Mouse (Mus musculus) heart, embryonic 15.5 days (tissue): Measurements from ENCODE around the gene Ptgir. TPM values are rescaled to one million over a fixed set of nuclear protein-coding genes. Genes with fewer than 3 reads are reported as not detected.
"Not testable (repeated sequence)": the region's sequence is repeated elsewhere in the genome, so short reads cannot be mapped to it uniquely, and the experiment has no call there.

Source experiments
- ATAC-seq: fragments of 200-750 bp; cut with Nextera tagmentation; replicated peaks from 2 replicates; pipeline ENCODE4 v1.8.0; 2017; ENCODE audit warnings: low read depth, moderate TSS enrichment; ENCODE audit not compliant: insufficient number of reproducible peaks, insufficient read depth, low FRiP score
- H3K27ac ChIP-seq: fragments of 300-500 bp; sonication (generic); 2 replicates; pipeline ENCODE4 v1.5.1; 2015; ENCODE audit warnings: mild to moderate bottlenecking, inconsistent platforms
- H3K27me3 ChIP-seq: fragments of 300-500 bp; sonication (generic); 2 replicates; pipeline ENCODE4 v1.6.1; 2015; ENCODE audit warnings: inconsistent platforms
- H3K36me3 ChIP-seq: fragments of 300-500 bp; sonication (generic); 2 replicates; pipeline ENCODE4 v1.6.1; 2015; ENCODE audit warnings: mild to moderate bottlenecking, inconsistent platforms
- H3K4me1 ChIP-seq: fragments of 300-500 bp; sonication (generic); replicated peaks from 2 replicates; pipeline ENCODE4 v1.6.1; 2015; ENCODE audit warnings: inconsistent platforms
- H3K4me2 ChIP-seq: fragments of 300-500 bp; sonication (generic); 2 replicates; pipeline ENCODE4 v1.6.1; 2015; ENCODE audit warnings: inconsistent platforms, mild to moderate bottlenecking, moderate library complexity
- H3K4me3 ChIP-seq: fragments of 300-500 bp; sonication (generic); 2 replicates; pipeline ENCODE4 v1.5.1; 2015; ENCODE audit warnings: mild to moderate bottlenecking, inconsistent platforms
- H3K9ac ChIP-seq: fragments of 300-500 bp; sonication (generic); 2 replicates; pipeline ENCODE4 v1.6.1; 2015; ENCODE audit warnings: mild to moderate bottlenecking, inconsistent platforms
- H3K9me3 ChIP-seq: fragments of 300-500 bp; sonication (generic); replicated peaks from 2 replicates; pipeline ENCODE4 v1.6.1; 2016; ENCODE audit warnings: inconsistent platforms
- WGBS: fragments of 180-500 bp; shearing (Covaris S2); methylation state at CpG from one replicate; pipeline ENCODE4 v1.1.7; 2015; ENCODE audit warnings: mixed read lengths; 5-methylcytosine and 5-hydroxymethylcytosine counted together
- polyA plus RNA-seq: library from polyadenylated mRNA; unstranded; fragments of >200 nt; fragmentation: Nextera tagmentation; extraction: Ambion mirVana; gene quantifications from 2 replicates; pipeline ENCODE4 v1.2.1, GENCODE M21; 2015

Gene Ptgir
- polyA plus RNA-seq, 1 experiment from 2014 or later = 0.86 TPM

DNA sequence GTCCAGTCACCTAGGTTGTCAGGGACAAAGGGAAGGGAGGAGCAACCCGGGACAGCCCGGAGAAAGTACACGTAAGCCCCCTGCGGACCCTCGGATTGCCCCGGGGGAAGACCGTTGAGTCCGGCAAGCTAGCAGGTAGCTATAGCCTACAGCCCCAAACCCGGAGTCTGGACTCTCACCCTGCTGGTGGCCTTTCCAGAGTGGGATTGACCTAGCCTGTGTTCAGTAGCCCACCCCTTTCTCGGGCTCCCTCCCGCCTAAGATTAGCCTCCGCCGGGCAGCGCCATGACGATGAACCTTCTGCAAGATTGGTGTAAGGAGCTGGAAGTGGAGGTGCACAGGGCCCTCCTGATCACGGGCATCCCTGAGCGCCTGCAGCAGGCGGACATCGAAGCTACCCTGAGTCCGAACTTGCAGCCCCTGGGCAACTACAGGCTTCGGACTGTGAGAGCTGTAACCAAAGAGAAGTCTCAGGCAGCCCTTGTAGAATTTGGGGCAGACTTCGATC lies 38.6 kb downstream of the Ptgir start:
- H3K4me2 ChIP-seq = peak overlapping the region; percentile 95
- no peak for ATAC-seq

DNA sequence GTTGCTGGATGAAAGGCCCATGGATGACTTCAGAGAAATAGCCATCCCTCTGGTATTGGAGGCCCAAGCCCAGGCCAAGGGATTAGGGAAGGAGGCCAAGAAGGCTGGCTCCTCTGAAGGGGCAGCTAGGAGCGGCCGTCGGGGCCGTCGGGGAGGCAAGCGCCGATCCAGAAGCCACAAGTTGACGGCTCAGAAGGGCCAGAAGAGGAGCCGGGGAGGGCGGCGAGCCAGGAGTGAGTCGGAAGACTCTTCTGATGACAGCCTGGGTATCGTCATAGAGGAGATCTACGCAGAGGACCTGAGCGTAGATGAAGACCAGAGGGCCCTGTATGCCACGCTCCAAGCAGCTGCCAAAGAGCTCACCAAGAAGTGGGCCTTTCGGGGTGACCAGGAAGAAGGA lies 39.1 kb downstream of the Ptgir start:
- ATAC-seq = no peak
- H3K36me3 ChIP-seq = no peaks in the 10 kb centered on the region
- H3K9me3 ChIP-seq = no peaks in the 10 kb centered on the region
- no peak overlapping the region for H3K27ac ChIP-seq
- H3K4me1 ChIP-seq = peaks cover 60% of the 10 kb centered on the region
- H3K27me3 ChIP-seq = peaks cover 45% of the 10 kb centered on the region
- WGBS = 22% methylated on average over 17 of the region's 17 CpGs
- peak overlapping the region; percentile 75; the same call in 1 of the 2 replicates for H3K9ac ChIP-seq
- H3K4me2 ChIP-seq = peak overlapping the region; percentile 95
- H3K4me3 ChIP-seq = peak overlapping the region; percentile 69

More for the DNA sequence above, 38.6 kb downstream of the Ptgir start:
- Histone ChIP-seq H3K36me3 (no peaks in the 10 kb centered on the region), H3K9ac (peak overlapping the region; percentile 75), H3K4me3 (peak overlapping the region; percentile 69), H3K27ac (peak overlapping the region; percentile 42; the same call in 1 of the 2 replicates), H3K9me3 (no peaks in the 10 kb centered on the region), H3K27me3 (peaks cover 45% of the 10 kb centered on the region), H3K4me1 (peaks cover 62% of the 10 kb centered on the region)
- WGBS = 2% methylated on average over 22 of the region's 22 CpGs

DNA sequence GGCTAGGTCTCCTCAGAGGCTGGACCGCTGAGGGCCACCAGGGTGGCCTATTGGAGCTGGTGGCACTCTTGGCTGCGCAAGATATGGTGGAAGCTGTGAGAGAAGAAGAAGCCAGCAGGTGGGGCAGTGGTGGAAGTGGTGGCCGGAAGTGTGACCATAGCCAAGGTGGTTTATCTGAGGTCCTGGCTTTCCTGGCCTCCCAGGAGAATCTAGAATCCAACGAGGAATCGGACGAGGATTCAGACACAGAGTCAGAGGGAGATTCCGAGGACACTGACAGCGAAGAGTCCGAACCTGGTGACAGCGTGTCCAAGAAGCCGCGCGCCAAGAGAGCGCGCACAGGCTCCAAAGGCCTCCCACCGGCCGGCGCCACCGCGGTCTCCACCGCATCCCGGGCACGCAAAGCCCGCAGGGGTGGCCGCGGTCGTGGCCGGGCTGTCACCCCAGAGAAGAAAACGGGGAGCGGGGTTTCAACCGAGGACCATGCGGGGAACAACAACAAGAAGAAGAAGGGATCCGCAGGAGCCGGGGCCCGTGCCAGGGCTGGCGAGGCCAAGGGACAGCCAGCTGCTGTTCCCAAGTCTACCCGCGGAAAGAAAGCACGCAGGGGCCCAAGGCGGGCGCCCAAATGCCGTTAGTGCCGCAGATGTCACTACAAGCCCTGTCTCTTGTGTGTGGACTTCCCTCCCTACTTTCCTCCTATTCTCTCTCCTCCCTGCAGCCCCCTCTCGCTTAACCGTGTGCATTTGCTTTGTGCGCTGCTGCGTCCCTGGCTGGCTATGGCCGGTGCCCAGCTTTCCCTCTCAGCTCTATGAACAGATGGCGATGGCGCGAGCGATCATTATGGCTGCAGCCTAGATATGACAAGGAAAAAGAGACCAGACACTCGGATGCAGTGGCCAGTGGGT lies 40.4 kb downstream of the Ptgir start:
- Histone ChIP-seq H3K27me3 (peaks cover 45% of the 10 kb centered on the region), H3K9ac (peak overlapping the region; percentile 59), H3K4me2 (peak overlapping the region; percentile 95), H3K36me3 (no peaks in the 10 kb centered on the region), H3K27ac (no peak overlapping the region), H3K4me3 (peak overlapping the region; percentile 50), H3K4me1 (peaks cover 59% of the 10 kb centered on the region), H3K9me3 (no peaks in the 10 kb centered on the region)
- ATAC-seq = no peak
- WGBS = 5% methylated on average over 53 of the region's 53 CpGs

DNA sequence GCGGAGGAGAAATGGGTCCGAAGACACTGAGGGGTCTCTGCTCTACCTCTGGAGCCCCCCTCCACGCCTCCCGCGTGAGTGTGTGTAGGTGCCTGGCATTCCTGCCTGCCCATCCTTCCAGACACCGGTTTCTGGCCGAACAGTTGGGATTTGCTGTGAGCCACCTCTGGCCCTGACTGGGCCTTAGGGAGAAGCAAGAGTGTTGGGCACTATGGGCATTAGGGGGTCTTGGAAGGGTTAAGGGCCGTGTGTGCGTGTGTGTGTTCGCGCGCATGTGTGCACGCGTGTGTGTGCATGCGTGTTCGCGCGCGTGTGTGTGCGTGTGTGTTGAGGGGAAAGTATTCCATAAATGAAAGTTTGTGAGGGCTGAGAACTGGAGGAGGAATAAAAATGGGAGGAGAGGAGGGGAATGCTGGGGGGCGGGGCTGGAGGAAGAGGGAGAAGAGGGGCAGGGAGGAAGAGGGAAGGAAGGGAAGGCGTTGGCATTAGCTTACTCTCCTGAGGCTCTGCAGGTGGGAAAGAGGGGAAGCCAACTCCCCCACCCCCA lies 41.1 kb downstream of the Ptgir start:
- Histone ChIP-seq H3K9me3 (no peaks in the 10 kb centered on the region), H3K27me3 (peaks cover 45% of the 10 kb centered on the region), H3K9ac (peak overlapping the region; percentile 59), H3K27ac (peak overlapping the region; percentile 61; the same call in 1 of the 2 replicates), H3K36me3 (no peaks in the 10 kb centered on the region), H3K4me1 (peaks cover 59% of the 10 kb centered on the region), H3K4me2 (peak overlapping the region; percentile 95), H3K4me3 (peak overlapping the region; percentile 50)
- WGBS = 23% methylated on average over 22 of the region's 22 CpGs
- ATAC-seq = no peak

DNA sequence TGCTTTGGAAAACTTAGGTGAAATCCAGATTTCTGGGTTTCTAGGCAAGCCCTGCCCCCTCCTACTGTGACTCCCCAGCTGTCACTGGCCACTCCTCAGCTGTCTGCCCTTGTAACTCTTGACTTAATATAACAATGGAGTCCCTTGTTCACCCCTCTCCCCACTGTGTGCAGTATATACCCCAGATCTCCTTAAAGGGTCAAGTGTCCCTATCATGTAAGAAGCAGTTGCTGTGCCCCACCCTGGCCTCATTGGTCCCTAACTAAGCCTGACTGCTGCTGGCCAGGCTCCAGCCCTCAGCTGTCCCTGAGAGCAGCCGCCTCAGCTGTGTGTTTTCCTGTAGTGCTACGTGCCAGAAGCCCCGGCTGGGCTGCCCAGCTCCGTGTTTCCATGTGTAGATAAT lies 41.7 kb downstream of the Ptgir start:
- H3K4me2 ChIP-seq = peak overlapping the region; percentile 95
- no peaks in the 10 kb centered on the region for H3K9me3 ChIP-seq
- H3K9ac ChIP-seq = no peak overlapping the region
- peaks cover 59% of the 10 kb centered on the region for H3K4me1 ChIP-seq
- H3K27me3 ChIP-seq = peaks cover 45% of the 10 kb centered on the region
- peak overlapping the region; percentile 17; the same call in 1 of the 2 replicates for H3K4me3 ChIP-seq
- 3% methylated on average over 4 of the region's 4 CpGs for WGBS
- ATAC-seq = peak; percentile 38
- peak overlapping the region; percentile 61 for H3K27ac ChIP-seq
- H3K36me3 ChIP-seq = no peaks in the 10 kb centered on the region

DNA sequence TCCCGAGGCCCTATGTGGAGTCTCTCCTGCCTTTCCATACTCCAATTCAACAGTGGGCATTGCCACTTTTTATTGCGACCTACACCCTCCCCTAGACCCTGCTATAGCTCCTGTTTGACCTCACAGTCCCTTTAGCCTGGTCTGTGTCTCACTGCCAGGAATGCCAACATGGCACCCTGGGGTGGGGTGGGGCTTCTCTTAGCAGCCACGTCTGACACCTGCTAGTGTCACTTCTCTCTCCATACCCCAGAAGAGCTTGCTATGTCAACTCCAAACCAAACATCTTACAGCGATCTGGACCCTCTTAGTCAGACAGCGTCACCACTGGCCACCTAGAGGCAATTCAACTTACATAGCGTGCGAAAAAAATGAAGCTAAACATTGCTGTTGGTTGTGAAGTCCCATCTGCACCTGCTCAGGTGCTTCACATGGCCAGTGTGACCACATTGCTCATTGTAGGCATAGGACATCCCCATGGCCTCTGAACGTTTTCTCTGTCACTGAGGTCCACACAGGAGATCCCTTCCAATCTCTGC lies 42.7 kb downstream of the Ptgir start:
- H3K9ac ChIP-seq = no peak overlapping the region
- 74% methylated on average over 8 of the region's 8 CpGs for WGBS

DNA sequence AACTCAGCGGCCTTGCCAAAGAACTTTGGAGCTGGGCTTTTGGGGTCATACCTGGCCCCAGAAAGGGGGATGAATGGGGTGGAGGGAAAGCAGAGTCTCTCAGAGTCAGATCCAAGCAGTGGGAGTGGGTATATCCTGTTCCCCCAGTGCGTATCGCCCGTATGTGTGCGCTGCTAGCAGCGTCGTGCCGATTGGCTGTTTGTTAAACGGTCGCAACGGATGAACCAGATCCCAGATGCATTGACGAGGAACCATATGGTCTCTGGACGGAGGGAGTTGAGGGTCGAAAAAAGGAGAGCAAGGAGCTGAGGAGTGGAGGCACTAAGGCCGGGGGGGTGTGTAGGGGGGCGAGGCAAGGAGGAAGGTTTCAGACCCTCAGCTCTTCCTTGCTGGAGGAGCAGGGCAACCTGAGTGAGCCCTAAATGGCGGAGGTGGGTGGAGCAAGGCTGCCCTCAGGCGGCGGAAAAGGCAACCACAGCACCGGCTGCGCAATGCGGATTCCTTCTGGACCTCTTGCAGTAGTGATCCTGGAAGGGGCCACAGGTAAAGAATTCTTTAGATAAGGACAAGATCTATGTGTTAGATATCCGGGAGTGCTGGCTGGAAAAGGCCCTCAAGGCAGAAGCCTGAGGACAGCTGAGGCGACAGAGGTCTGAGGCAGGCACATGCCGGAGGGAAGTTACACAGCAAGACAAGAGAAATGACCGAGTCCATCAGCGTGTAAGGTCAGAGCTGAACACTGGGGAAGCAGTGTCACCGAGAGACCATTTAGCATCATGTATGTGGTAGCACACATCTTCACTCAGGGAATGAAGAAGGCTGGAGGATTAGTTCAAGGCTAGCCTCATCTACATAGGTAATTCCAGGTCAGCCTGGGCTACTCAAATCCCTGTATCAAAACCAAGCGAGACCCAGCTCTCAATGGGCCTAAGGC lies 43.9 kb downstream of the Ptgir start:
- Histone ChIP-seq H3K36me3 (no peaks in the 10 kb centered on the region), H3K4me2 (peak overlapping the region; percentile 64), H3K4me1 (peaks cover 46% of the 10 kb centered on the region), H3K27me3 (peaks cover 38% of the 10 kb centered on the region), H3K27ac (no peak overlapping the region), H3K9me3 (no peaks in the 10 kb centered on the region), H3K9ac (peak overlapping the region; percentile 2; the same call in 1 of the 2 replicates), H3K4me3 (peak overlapping the region; percentile 33)
- ATAC-seq = peak; percentile 19; the same call in 1 of the 2 replicates
- 10% methylated on average over 29 of the region's 29 CpGs for WGBS

More for the DNA sequence above, 42.7 kb downstream of the Ptgir start:
- H3K4me2 ChIP-seq = no peak overlapping the region
- H3K4me3 ChIP-seq = no peak overlapping the region
- no peaks in the 10 kb centered on the region for H3K9me3 ChIP-seq
- no peaks in the 10 kb centered on the region for H3K36me3 ChIP-seq
- H3K4me1 ChIP-seq = peaks cover 58% of the 10 kb centered on the region
- ATAC-seq = no peak
- H3K27ac ChIP-seq = no peak overlapping the region
- peaks cover 45% of the 10 kb centered on the region for H3K27me3 ChIP-seq

DNA sequence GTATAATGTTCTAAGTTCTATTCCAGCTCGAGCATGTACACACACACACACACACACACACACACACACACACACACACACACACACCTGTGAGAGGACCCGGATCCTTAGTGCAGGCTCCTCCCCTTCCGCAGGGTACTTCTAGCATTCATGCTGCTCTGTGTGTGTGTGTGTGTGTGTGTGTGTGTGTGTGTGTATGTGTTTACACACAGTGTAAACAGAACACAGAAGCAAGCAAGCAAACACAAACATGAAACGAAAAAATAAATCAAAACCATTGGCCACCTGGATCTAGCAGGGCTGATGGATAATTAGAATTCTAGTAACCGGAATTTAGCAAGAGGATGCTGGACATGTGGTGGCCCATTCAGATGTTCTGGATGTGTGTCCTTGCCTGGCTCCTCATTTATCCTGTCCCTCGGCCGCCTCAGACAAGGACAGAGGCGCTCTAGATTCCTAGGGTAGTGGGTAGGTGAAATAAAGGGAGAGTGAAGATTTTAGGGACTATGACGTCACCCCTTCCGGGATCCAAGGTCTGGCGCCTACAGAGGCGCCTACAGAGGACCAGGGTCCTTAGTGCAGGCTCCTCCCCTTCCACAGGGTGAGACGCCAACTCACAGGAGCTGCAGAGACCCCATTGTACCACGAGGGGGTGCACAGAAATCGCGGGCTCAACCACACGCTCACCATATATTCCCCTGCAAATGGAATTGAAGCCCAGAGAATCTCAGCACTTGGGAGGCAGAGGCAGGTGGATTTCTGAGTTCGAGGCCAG lies 44.8 kb downstream of the Ptgir start:
- Histone ChIP-seq H3K9ac (no peak overlapping the region), H3K4me2 (no peak overlapping the region; the same call in 1 of the 2 replicates), H3K4me1 (peaks cover 40% of the 10 kb centered on the region), H3K27me3 (peaks cover 29% of the 10 kb centered on the region), H3K4me3 (no peak overlapping the region), H3K27ac (no peak overlapping the region), H3K36me3 (no peaks in the 10 kb centered on the region), H3K9me3 (no peaks in the 10 kb centered on the region)
- 23% methylated on average over 18 of the region's 18 CpGs for WGBS
- peak; percentile 47; the same call in 1 of the 2 replicates for ATAC-seq

DNA sequence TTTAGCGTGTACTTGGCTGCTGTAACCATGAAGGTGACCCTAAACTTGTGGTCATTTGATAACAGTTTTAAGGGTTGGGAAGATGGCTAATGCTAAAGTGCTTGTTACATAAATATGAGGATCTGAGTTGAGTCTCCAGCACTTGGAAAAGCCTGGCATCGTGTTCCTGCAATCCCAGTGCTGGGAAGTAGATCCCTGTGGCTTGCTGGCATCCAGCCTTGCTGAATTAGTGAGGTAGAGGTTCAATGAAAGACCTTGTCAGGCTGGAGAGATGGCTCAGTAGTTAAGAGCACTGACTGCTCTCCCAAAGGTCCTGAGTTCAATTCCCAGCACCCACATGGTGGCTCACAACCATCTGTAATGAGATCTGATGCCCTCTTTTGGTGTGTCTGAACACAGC lies 47.5 kb downstream of the Ptgir start:
- not testable (repeated sequence) for H3K4me2 ChIP-seq, ATAC-seq, H3K27ac ChIP-seq, H3K9ac ChIP-seq, H3K9me3 ChIP-seq, H3K4me3 ChIP-seq, H3K36me3 ChIP-seq
- H3K4me1 ChIP-seq = peaks cover 12% of the 10 kb centered on the region
- peaks cover 11% of the 10 kb centered on the region for H3K27me3 ChIP-seq
- WGBS = 60% methylated on average over 2 of the region's 2 CpGs

DNA sequence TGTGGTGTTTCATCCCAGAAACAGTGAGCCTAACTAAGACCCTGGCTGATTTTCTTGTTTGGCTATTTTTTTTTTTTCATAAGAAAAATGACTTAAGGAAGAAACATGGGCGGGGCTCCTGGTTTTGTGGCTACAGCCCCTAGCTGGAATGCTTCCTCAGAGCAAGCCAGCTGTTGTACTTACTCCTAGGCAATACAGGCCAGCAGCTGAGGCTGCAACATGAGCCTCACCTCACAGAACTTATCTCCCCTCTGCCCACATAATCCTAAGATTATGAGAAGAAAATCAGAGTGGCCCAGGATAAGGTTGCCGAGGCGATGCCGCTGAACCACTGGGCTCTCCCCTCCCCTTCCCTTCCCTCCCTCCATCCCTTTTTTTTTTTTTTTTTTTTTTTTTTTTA lies 49.4 kb downstream of the Ptgir start:
- Histone ChIP-seq H3K4me1 (peaks cover 4% of the 10 kb centered on the region; the same call in 1 of the 2 replicates), H3K4me3 (no peak overlapping the region), H3K4me2 (no peak overlapping the region), H3K9me3 (no peaks in the 10 kb centered on the region), H3K27ac (no peak overlapping the region), H3K9ac (no peak overlapping the region), H3K36me3 (no peaks in the 10 kb centered on the region), H3K27me3 (no peaks in the 10 kb centered on the region)
- WGBS = 50% methylated on average over 4 of the region's 4 CpGs
- ATAC-seq = no peak
